Mouse (Mus musculus) layer of hippocampus, adult 9-10 months (tissue): ENCODE measurements around the gene Triobp.

Source experiments
- DNase-seq: peaks from one replicate; pipeline ENCODE4 v3.0.0; 2022; ENCODE audit warnings: low spot score

Gene Triobp

DNA sequence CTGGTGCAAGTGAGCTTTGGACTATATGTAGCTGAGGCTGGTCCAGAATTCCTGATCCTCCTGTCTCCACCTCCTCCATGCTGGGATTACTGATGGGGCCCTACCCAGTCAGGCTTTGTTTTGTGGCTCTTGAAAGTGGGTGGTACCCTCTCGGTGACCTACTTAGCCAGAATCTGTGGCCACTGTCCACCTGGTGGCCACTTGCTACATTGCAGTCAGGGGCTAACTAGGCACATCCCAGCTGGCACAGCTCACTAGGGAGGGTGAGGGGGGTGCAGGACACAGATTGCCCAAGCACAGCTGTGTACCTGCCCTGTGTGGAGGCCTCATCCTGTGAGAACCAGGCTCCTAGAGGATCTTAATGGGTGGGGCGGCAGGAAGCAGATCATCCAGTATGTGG, 15.4 kb downstream of the Triobp start:
- no peak for DNase-seq

DNA sequence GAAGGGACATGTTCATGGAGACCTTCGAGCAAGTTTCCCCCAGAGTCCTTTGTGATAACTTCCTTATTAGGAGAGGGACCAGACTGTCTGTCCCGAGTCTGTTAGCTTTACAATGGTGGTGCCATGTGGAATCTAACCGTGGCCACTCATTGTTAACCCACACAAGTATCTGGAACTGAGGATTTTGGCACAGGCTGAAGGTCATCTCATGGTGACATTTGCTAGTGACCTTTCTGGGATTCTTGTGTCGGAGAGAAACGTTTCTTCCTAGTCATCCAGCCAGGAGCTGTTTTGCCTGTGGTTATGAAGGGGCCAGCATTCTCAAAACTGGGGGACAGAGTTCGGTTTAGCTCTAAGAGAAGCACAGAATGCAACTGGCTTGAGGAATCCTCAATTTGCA, 24.1 kb downstream of the Triobp start:
- DNase-seq = no peak

- no peak for DNase-seq
Observed at GRCm38 (mm10) chr15:78973950-78974349, 26.4 kb downstream of the Triobp start.

GRCm38 (mm10) chr15:78977676-78978159, 30.2 kb downstream of the Triobp start:
- no peak for DNase-seq

DNA sequence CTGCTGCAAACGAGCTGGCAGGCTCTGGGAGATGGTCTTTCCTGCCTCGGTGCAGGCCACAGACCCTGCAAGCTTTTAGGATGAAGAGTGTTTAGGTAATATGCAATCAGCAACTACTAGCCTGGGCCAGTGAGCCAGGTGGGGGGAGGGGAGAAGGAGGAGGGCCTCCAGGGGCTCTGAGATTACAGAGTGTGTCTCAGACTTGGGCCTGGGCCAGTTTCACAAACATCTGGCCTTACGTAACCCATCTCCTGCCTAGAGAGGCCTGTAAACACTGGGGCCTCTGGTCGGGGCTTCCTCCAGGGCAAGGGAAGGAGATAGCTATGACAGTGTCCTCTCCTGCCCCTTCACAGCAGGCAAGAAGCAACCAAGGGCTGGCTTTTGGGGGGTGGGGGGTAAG, 31.4 kb downstream of the Triobp start:
- no peak for DNase-seq

GRCm38 (mm10) chr15:78980084-78980483, 32.6 kb downstream of the Triobp start:
- no peak for DNase-seq

DNA sequence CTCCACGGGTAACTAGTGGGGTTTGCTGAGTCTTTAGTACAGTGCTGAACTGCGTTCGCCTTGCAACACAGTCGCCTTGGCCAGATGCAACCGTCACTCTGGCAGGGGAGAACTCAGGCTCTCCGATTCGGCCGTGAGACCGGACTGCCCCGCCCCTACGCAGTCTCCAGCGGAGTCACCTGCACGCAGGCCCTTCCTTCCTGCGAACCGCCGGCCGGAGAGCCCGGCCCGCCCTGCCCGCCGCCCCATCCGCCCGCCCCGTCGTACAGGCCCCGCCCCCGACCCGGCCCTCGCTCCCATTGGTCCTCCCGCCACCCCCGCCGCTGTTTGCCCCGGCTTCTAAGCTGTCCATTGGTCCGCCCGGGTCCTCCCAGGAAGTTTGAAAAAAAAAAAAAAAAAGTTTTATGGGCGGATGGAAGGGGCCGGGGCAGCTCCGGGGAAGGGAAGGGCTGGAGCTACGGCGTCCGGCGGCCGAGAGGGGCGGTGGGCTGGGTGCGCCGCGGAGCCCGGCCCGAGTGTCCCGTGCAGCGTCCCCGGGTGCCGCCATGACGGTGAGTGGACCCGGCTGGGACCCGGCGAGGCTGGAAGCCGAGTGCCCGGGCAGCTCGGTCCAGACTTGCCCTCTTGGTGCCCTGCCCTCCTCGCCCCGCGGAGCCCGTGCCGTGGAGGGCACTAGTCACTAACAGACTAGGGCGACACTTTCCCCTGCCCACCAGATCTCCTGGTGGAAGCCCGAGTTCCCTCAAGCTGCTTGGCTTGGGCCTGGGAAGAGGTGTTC, 35.3 kb downstream of the Triobp start:
- DNase-seq = no peak

DNA sequence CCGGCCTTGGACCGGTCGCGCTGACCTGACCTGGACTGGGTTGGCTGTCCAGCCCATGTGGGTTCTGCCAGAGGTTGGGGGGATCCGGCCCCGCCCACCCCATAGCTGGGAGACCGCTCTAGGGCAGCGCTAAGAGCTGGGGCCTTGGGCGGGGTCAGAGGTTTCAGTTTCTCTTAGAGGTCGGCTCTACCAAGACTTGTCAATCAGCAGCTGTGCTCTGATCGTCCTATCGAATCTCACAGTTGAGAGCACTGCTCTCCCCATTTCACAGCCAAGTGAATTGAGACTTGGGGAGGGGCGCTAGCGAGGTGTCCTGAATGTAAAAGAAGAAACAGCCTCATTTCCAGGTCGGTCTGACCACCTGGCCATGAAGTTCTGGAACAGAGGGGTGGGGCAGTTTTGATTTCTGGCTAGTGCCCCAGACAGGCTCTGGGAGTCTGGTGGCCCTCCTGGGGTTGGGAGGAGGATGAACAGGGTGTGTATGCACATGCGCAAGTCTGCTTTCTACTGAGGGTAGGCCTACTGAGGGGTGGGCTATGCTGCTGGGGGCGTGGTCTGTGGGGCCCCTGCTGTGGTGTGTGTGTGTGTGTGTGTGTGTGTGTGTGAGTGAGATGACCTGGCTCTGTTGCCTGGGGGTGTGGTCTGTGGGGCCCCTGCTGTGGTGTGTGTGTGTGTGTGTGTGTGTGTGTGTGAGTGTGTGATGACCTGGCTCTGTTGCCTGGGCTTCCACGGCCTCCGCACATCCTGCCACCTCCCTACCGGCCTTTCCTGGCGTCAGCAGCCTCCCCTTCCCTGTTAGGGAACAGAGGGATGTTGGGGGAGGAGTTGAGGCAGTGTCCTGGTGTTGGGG, 36.1 kb downstream of the Triobp start:
- no peak for DNase-seq

DNA sequence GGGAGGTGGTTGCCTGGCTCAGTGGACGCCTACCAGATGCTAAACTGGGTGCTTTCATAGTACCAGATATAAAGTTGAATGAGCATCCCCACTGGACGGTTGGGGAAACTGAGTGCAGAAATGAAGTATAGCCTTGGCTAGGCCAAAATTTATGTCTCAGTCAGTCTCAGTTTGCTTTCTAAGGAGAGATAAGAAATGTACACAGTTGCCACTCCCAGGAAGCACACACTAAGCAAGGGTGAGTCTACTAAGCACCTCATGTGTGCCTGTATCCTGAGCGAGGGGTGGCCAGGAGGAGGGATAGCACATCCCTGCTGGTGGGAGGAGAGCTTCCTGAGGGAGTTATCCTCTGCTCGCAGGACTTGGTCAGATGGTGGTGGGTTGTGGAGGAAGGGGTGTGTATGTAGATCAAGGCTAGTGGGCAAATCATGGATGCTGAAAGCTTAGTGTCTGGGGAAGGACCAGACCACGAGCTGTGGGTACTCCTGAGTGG, 36.8 kb downstream of the Triobp start:
- no peak for DNase-seq

DNA sequence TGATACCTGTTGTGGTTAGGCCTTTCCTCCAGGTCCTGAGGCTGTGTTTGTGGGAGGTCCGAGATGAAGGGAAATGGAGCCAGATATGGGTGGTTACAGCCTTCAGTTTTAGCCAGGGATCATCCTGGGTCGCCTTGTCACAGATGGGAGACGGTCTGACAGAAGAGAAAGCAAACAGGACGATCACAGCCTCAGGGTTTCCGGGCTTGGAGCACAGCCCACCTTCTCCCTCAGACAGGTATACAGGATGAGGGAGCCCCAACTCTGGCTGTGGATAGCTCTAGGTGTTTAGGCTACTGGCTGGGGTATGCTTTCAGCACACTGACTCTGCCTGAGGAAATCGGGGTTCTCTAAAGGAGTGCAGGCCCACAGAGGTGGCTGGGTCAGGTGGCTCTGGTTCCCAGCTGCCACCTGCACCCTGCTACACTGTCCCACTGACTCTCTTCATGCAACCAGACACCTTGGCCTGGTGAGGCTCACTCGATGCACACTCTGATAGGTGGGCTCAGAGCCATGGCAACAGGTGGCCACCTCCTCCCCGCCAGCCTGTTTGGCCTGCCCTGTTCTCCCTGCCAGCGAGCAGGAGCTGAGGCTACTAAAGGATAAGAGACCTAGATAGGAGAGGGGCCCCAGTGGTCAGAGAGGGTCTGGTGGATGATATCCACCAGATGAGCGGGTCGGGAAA, 39.2 kb downstream of the Triobp start:
- DNase-seq = no peak

DNA sequence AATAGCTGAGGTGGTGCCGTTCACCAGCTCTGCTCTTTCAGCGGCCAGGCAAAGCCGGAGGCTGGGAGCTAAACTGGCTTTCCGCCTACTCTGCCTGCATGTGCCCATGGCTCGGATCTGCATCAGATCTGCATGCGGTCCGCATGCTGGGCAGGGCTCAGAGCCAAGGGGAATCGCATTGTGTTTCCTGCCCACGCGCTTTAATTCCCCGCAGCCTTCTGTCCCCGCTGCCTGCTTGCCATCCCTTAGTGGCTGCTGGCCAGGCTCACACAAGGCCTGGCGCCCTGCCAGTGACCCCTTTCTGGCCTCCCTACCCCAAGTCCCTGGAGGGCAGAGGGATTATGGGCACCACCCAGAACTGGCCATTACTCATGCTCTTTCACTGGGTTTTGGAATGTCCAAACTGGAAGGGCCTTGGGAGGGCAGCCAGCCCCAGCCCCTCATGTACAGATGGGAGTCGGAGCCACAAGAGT, 41.0 kb downstream of the Triobp start:
- peak; percentile 73 for DNase-seq

DNA sequence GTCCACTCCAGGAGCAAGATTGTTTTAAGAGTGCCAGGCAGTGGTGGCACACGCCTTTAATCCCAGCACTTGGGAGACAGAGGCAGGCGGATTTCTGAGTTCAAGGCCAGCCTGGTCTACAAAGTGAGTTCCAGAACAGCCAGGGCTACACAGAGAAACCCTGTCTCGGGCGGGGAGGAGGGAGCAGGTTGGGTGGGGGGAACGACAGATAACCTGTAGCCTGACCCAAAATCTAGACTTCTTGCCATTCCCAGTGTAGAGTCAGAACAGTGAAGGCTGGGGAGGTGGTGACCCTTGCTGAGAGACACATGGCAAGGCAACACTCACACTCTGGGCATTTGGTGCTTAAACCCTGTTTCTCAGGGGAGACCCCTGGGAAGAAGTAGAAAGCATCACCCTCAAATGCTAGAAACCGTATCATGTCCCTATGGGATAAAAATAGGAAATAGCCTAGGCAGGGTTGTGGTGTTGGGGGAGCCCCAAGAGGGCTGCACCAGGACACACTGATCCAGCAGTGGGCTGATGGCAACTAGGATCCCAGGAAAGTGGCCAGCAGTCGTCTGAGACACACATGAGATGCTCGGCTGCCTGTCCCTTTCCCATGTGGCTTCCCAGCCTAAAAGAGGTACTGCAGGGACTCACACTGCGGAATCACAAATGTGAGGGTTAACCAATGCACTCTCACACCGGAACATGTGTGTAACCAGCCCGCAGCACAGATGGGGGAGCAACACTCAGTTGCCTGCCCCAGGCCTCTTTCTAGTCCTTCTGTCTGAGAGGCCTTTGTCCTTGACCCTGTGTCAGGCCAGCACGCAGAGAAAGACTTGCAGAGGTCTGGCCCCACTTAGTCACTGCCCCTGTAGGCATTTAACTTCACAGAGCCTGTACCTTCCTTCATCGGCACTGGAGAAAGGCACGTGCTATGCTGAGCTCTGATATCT, 41.9 kb downstream of the Triobp start:
- DNase-seq = no peak

DNA sequence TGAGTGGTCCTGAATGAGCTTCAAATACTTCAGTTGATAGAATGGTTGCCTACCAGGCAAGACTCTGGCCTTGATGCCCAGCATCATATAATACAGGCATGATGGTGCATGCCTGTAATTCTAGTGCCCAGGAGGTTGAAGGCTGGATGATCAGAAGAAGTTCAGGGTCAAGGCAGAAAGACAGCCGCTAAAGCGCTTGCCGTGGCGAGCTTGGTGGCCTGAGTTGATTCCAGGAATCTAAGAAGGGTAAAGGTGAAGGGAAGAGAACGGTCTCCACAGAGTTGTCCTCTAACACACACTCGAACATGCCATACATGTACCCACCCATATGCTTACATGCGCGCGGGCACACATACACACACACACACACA, 42.6 kb downstream of the Triobp start:
- DNase-seq = no peak

GRCm38 (mm10) chr15:78990970-78991525, 43.5 kb downstream of the Triobp start:
- no peak for DNase-seq

DNA sequence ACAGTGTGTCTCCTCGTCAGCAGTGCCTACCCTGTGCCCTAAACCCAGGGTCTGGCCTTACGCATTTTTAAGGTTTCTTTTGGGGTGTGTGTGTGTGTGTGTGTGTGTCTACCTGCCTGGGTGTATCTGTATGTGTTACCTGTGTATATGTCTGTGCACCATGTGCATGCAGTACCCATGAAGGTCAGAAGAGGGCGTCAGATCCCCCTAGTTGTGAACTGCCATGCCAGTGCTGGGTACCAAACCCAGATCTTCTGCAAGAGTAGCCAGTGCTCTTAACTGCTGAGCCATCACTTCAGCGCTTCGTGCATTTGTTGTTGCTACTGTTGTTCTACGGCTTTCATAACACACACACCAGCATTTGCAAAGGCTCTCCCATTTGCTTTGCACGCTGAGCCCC, 44.7 kb downstream of the Triobp start:
- no peak for DNase-seq

DNA sequence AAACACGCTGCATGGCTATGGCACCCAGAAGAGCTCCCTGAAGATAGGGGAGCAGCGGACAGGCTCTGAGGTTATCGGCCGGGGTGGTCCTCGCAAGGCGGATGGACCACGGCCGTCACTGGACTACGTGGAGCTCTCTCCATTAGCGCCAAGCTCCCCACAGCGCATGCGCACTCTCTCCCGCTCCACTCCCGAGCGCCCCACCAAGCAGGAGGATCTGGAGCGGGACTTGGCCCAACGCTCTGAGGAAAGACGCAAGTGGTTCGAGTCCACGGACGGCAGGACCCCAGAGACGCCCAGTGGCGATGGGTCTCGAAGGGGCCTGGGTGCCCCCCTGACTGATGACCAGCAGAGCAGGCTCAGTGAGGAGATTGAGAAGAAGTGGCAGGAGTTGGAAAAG, 45.4 kb downstream of the Triobp start:
- no peak for DNase-seq

GRCm38 (mm10) chr15:78995916-78996315, 48.4 kb downstream of the Triobp start:
- no peak for DNase-seq

- DNase-seq = no peak
Observed at GRCm38 (mm10) chr15:78996663-78997062, 49.1 kb downstream of the Triobp start.

GRCm38 (mm10) chr15:78998348-78998747, 50.8 kb downstream of the Triobp start:
- DNase-seq = no peak

DNA sequence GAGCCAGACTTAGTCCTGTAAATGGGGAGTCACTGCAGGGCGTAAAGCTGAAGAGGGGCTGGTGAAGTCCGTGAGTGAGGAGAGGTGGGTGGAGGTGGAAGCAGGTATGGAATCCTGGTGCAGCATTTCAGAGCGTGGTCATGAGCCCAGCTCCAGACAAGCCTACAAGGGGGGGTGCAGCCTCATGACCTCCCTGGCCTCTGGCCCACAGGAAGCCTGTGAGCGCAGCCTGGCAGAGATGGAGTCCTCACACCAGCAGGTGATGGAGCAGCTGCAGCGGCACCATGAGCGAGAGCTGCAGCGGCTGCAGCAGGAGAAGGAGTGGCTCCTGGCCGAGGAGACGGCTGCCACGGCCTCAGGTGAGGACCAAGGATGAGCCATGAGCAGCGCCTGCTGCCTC, 52.1 kb downstream of the Triobp start:
- no peak for DNase-seq

GRCm38 (mm10) chr15:79000357-79000791, 52.9 kb downstream of the Triobp start:
- DNase-seq = no peak
